Mouse (Mus musculus) granulocyte monocyte progenitor cell, adult 5-6 weeks (primary cell): ENCODE data around the gene Ankrd36. TPM values are rescaled to one million over a fixed set of nuclear protein-coding genes. Genes with fewer than 3 reads are reported as not detected.

Experiments
- ATAC-seq: replicated peaks from 2 replicates; pipeline ENCODE4 v1.8.0; 2016; ENCODE audit warnings: mild to moderate bottlenecking, moderate TSS enrichment, inconsistent platforms; ENCODE audit not compliant: poor library complexity, severe bottlenecking
- total RNA-seq, 2 experiments: library from RNA; stranded (forward) in 1 of 2; stranded (reverse) in 1 of 2; fragments of 200-712, 200-1000 nt in 1 of 2; fragments of >200 nt in 1 of 2; fragmentation: Nextera tagmentation in 1 of 2; gene quantifications; 2 replicates each; pipeline ENCODE4 v1.2.3; 2014 to 2017

Ankrd36 gene
- total RNA-seq, 2 experiments from 2014 or later: not detected

GRCm38 (mm10) chr11:5729582-5729981 lies 160.1 kb downstream of the Ankrd36 start:
- no peak for ATAC-seq

DNA sequence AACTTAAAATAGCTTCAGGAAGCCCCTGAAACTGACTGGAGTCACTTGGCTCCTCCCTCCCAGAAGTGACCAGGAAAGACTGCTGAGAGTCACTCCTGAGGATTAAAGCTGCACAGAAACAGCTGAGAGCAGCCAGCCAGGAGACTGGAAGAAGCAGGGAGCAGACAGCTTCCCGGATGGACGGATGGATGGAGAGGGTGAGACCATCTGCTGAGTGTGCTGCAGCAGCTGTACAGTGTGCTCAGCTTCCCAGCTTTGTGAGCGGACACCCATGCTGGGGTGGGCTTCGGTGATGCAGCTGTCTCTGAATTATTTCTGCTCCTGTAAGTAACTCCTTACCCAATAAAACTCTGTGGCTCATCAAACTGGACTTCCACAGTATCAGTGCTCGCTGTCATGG lies 162.9 kb downstream of the Ankrd36 start:
- ATAC-seq: no peak

GRCm38 (mm10) chr11:5734323-5734722 lies 164.8 kb downstream of the Ankrd36 start:
- ATAC-seq: no peak

- ATAC-seq: no peak
These were observed 167.7 kb downstream of the Ankrd36 start for GRCm38 (mm10) chr11:5737137-5737536.

Other genes with a start within 250 kb of the Ankrd36 start
- gene Znrf3, start 124.8 kb upstream of the Ankrd36 start, total RNA-seq (2014; fragmentation: Nextera tagmentation): 6.4 and 8.6 TPM in 2 replicates
- gene Znrf3, start 124.8 kb upstream of the Ankrd36 start, total RNA-seq (2017): 2.2 TPM in 2 replicates
- 197 TPM in 2 replicates for gene Xbp1, start 49.0 kb upstream of the Ankrd36 start, total RNA-seq (2014; fragmentation: Nextera tagmentation)
- gene Xbp1, start 49.0 kb upstream of the Ankrd36 start, total RNA-seq (2017): 194 and 200 TPM in 2 replicates
- gene Ccdc117, start 27.5 kb upstream of the Ankrd36 start, total RNA-seq (2014; fragmentation: Nextera tagmentation): 16.3 and 18.5 TPM in 2 replicates
- 26.1 and 38.3 TPM in 2 replicates for gene Ccdc117, start 27.5 kb upstream of the Ankrd36 start, total RNA-seq (2017)
- gene Mrps24, start 146.0 kb downstream of the Ankrd36 start, total RNA-seq (2014; fragmentation: Nextera tagmentation): 65.7 and 68.3 TPM in 2 replicates
- gene Mrps24, start 146.0 kb downstream of the Ankrd36 start, total RNA-seq (2017): 58.6 and 67.0 TPM in 2 replicates
- gene Urgcp, start 192.7 kb downstream of the Ankrd36 start, total RNA-seq (2014; fragmentation: Nextera tagmentation): 4.7 and 6.4 TPM in 2 replicates
- 6.5 TPM in 2 replicates for gene Urgcp, start 192.7 kb downstream of the Ankrd36 start, total RNA-seq (2017)
- 56.5 and 61.6 TPM in 2 replicates for gene Dbnl, start 218.8 kb downstream of the Ankrd36 start, total RNA-seq (2014; fragmentation: Nextera tagmentation)
- gene Dbnl, start 218.8 kb downstream of the Ankrd36 start, total RNA-seq (2017): 73.3 and 89.1 TPM in 2 replicates
- gene Pgam2, start 234.0 kb downstream of the Ankrd36 start, total RNA-seq (2014; fragmentation: Nextera tagmentation): not detected in 2 replicates
- not detected in 2 replicates for gene Pgam2, start 234.0 kb downstream of the Ankrd36 start, total RNA-seq (2017)